Mouse (Mus musculus): ENCODE measurements around the gene Ptcra.

DNA sequence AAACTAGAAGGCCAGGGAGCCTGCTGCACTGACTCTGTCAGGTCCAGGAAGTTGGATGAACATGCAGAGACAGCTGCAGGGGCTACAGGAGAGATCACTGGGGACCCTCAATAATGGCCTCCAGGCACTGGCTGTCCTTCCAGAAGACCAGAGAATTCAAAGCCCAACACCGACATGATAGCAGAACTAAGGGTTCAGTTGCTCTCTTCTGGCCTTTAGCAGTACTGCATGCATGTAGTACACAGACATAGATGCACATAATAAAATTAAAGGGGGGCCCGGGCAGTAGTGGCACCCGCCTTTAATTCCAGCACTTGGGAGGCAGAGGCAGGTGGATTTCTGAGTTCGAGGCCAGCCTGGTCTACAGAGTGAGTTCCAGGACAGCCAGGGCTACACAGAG is 7.5 kb upstream of the Ptcra start:
- no peak for TF ChIP-seq CTCF (IDR thresholded peaks at IDR 0.05; ENCODE audit: insufficient read depth, low read length)
- no peak for TF ChIP-seq POLR2A (IDR thresholded peaks at IDR 0.05; ENCODE audit: borderline replicate concordance, extremely low read depth, low read depth, low read length)

All from lung, adult 2 months (tissue).